Mouse (Mus musculus) kidney, adult 2 months (tissue): ENCODE measurements at regions not wholly inside any gene's neighbourhood (a gene's known extent, or its start where the extent isn't known, plus 50 kb on each side); places are given as distances from the start of the nearest gene placed in this dataset.

ENCODE experiments used
- CTCF ChIP-seq: fragments of 200-500 bp; conservative IDR thresholded peaks from 2 replicates; pipeline ENCODE4 v1.5.1; 2011; ENCODE audit warnings: low read depth, mild to moderate bottlenecking, control low read depth, low read length, moderate library complexity, mixed read lengths; ENCODE audit not compliant: insufficient read depth, insufficient read length
- POLR2A ChIP-seq: fragments of 200-500 bp; IDR thresholded peaks from one replicate; pipeline ENCODE4 v1.6.1; 2011; ENCODE audit warnings: low read depth, low read length, control low read depth

DNA sequence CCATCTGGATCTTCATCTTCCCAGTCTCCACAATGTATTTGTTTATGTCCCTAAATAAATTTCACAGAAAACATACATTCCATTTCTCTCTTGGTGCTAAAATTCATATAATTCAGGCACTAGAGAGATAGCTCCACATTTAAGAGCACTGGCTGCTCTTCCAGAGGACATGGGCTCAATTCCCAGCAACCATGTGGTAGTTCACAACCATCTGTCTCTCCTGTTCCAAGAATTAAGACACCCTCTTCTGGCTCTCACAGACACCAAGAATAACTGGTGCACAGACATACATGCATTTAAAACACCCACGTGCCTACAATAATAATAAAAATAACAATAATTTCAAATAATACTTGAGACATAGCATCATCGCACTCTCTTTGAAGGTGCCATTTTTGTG, 347.8 kb downstream of the Meis1 start:
- TF ChIP-seq POLR2A, result no peak
- no peak for TF ChIP-seq CTCF
